Mouse (Mus musculus) stomach, postnatal 0 days (tissue): ENCODE measurements around the gene Slc25a3. TPM values are rescaled to one million over a fixed set of nuclear protein-coding genes. Genes with fewer than 3 reads are reported as not detected.

Experiments used
- ATAC-seq: fragments of 200-750 bp; cut with Nextera tagmentation; 2 replicates; pipeline ENCODE4 v1.8.0; 2017; ENCODE audit not compliant: low FRiP score, low TSS enrichment
- DNase-seq: peaks from one replicate; pipeline ENCODE4 v3.0.0-alpha.2; 2016; ENCODE audit warnings: low spot score
- H3K27ac ChIP-seq: fragments of 300-500 bp; sonication (generic); replicated peaks from 2 replicates; pipeline ENCODE4 v1.5.1; 2014; ENCODE audit warnings: mild to moderate bottlenecking, control low read depth
- H3K27me3 ChIP-seq: fragments of 300-500 bp; sonication (generic); 2 replicates; pipeline ENCODE4 v1.6.1; 2014; ENCODE audit warnings: low read length; ENCODE audit not compliant: control insufficient read depth, insufficient read depth
- H3K36me3 ChIP-seq: fragments of 300-500 bp; sonication (generic); 2 replicates; pipeline ENCODE4 v1.6.1; 2014; ENCODE audit warnings: low read length, mixed read lengths; ENCODE audit not compliant: control insufficient read depth, insufficient read depth
- H3K4me1 ChIP-seq: fragments of 300-500 bp; sonication (generic); replicated peaks from 2 replicates; pipeline ENCODE4 v1.6.1; 2014; ENCODE audit warnings: antibody characterized with exemption; ENCODE audit not compliant: control insufficient read depth, insufficient read depth
- H3K4me2 ChIP-seq: fragments of 300-500 bp; sonication (generic); replicated peaks from 2 replicates; pipeline ENCODE4 v1.6.1; 2014; ENCODE audit warnings: low read depth, mild to moderate bottlenecking, control low read depth, moderate library complexity
- H3K4me3 ChIP-seq: fragments of 300-500 bp; sonication (generic); 2 replicates; pipeline ENCODE4 v1.5.1; 2014; ENCODE audit warnings: low read depth, low read length, control low read depth
- H3K9ac ChIP-seq: fragments of 300-500 bp; sonication (generic); 2 replicates; pipeline ENCODE4 v1.6.1; 2014; ENCODE audit warnings: mild to moderate bottlenecking, low read length, control low read depth, mixed read lengths
- H3K9me3 ChIP-seq: fragments of 300-500 bp; sonication (generic); 2 replicates; pipeline ENCODE4 v1.6.1; 2016; ENCODE audit warnings: low read length; ENCODE audit not compliant: control insufficient read depth
- CTCF ChIP-seq: IDR thresholded peaks from 2 replicates; pipeline ENCODE4 v1.5.1; 2016; ENCODE audit warnings: antibody characterized with exemption, low read depth, mild to moderate bottlenecking, moderate library complexity
- EP300 ChIP-seq: optimal IDR thresholded peaks from 2 replicates; pipeline ENCODE3; 2016; ENCODE audit warnings: antibody characterized with exemption
- WGBS: fragments of 180-500 bp; shearing (Covaris S2); extraction: QIAGEN DNeasy Blood & Tissue Kit; methylation state at CpG from one replicate; pipeline ENCODE4 v1.1.7; 2014; 5-methylcytosine and 5-hydroxymethylcytosine counted together
- polyA plus RNA-seq: library from polyadenylated mRNA; unstranded; fragments of >200 nt; fragmentation: Nextera tagmentation; extraction: Ambion mirVana; gene quantifications from 2 replicates; pipeline ENCODE4 v1.2.1, GENCODE M21; 2015

Gene Slc25a3
- polyA plus RNA-seq, 1 experiment from 2014 or later, result 523 TPM

DNA sequence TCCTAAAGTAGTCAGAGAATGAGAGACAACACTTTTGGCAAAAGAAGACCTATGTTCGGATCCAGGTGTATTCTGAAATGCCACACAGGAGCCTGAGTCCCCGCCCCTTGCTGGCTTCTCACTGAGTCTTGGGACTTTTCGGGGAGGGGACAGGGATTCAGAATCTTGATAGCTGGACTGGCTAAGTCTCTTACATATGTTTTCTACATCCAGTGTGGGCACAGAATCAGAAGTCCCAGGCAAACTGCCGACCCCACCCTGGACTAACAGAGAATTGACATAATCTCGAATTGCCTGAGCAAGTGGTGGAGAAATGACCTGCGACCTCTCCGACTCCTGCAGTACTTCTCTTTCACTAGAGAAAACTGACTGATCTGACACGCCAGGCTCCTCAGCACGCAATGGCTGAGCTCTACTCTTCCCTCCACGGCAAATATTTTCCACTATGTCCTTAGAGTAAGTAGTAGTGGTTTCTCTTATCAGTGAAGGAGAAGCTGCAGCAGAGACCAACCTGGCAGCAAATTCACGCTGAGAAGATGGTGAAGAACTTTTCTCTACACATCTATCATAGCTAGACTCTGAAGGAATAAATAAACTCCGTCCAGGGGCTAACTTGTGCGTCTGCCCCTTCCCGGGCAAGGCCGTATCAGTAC lies 38.8 kb upstream of the Slc25a3 start:
- H3K4me1 ChIP-seq, result no peaks in the 10 kb centered on the region
- ATAC-seq (no peak), DNase-seq (no peak)
- 79% methylated on average over 15 of the region's 15 CpGs for WGBS
- no peaks in the 10 kb centered on the region for H3K27me3 ChIP-seq
- TF ChIP-seq CTCF (no peak), EP300 (no peak)
- no peak overlapping the region for H3K4me2 ChIP-seq
- no peak overlapping the region for H3K9ac ChIP-seq
- H3K9me3 ChIP-seq, result no peaks in the 10 kb centered on the region
- no peak overlapping the region for H3K27ac ChIP-seq
- H3K4me3 ChIP-seq, result no peak overlapping the region
- peaks cover 23% of the 10 kb centered on the region for H3K36me3 ChIP-seq

DNA sequence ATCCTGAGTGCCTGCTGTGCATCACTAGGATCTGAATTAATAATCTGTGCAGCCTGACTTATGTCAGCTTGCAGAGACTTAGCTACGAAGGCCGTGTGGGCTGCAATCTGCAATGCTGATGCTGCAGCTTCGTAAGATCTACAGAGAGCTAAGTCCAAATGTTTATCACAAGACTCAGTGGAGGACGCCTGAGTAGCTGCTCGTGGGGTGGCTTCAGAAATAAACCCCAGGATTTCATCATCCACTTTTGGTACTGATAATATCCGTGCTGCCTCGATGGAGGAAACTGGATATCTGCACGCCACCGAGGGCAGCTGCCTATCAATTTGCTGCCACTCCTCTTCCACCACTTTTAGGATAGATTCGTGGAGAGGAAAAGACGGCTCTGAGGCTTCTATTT lies 38.2 kb upstream of the Slc25a3 start:
- no peak overlapping the region for H3K9ac ChIP-seq
- WGBS, result 80% methylated on average over 11 of the region's 11 CpGs
- no peaks in the 10 kb centered on the region for H3K9me3 ChIP-seq
- H3K4me3 ChIP-seq, result no peak overlapping the region
- DNase-seq, result no peak
- no peaks in the 10 kb centered on the region for H3K27me3 ChIP-seq
- no peak for ATAC-seq
- TF ChIP-seq EP300 (no peak), CTCF (no peak)
- H3K27ac ChIP-seq, result no peak overlapping the region
- H3K4me2 ChIP-seq, result no peak overlapping the region
- no peaks in the 10 kb centered on the region for H3K4me1 ChIP-seq
- H3K36me3 ChIP-seq, result peaks cover 23% of the 10 kb centered on the region

GRCm38 (mm10) chr10:91161006-91161405 lies 37.1 kb upstream of the Slc25a3 start:
- Histone ChIP-seq H3K27me3 (no peaks in the 10 kb centered on the region), H3K4me1 (no peaks in the 10 kb centered on the region), H3K9ac (no peak overlapping the region), H3K4me3 (no peak overlapping the region), H3K27ac (no peak overlapping the region), H3K4me2 (no peak overlapping the region), H3K36me3 (peaks cover 23% of the 10 kb centered on the region), H3K9me3 (no peaks in the 10 kb centered on the region)
- 92% methylated on average over 5 of the region's 5 CpGs for WGBS
- DNase-seq (no peak), ATAC-seq (no peak)
- no peak for TF ChIP-seq CTCF
- no peak for TF ChIP-seq EP300

GRCm38 (mm10) chr10:91158442-91158841 lies 34.6 kb upstream of the Slc25a3 start:
- 51% methylated on average over 8 of the region's 8 CpGs for WGBS
- ATAC-seq (peak; percentile 49; the same call in 1 of the 2 replicates), DNase-seq (no peak)
- Histone ChIP-seq H3K27ac (no peak overlapping the region), H3K4me2 (no peak overlapping the region), H3K9ac (no peak overlapping the region), H3K36me3 (peaks cover 20% of the 10 kb centered on the region), H3K9me3 (no peaks in the 10 kb centered on the region), H3K4me3 (no peak overlapping the region), H3K4me1 (no peaks in the 10 kb centered on the region), H3K27me3 (no peaks in the 10 kb centered on the region)
- TF ChIP-seq EP300 (no peak), CTCF (no peak)

DNA sequence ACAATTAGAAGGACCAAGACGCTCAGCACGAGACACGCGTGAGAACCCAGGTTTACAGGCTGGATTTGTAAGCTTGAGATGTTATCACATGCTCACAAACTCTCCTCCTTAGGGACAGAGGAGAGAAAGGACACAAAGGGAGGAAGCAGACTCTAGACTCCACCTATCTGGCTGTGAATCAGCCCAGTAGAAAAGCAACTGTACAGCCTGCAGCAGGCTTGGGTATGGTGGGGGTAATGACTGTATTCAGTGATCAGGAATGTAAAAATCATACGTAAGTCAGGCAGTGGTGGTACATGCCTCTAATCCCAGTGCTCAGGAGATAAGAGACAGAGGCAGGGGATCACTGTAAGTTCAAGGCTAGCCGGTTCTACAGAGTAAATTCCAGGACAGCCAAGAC lies 32.5 kb upstream of the Slc25a3 start:
- Histone ChIP-seq H3K27ac (0 out of 2 replicates have a peak overlapping the region, but pooled peaks have one; percentile 13), H3K4me1 (no peaks in the 10 kb centered on the region), H3K27me3 (no peaks in the 10 kb centered on the region), H3K36me3 (peaks cover 15% of the 10 kb centered on the region), H3K9me3 (no peaks in the 10 kb centered on the region), H3K4me2 (no peak overlapping the region), H3K9ac (no peak overlapping the region), H3K4me3 (no peak overlapping the region)
- TF ChIP-seq CTCF, result no peak
- TF ChIP-seq EP300, result no peak
- DNase-seq (no peak), ATAC-seq (no peak)
- WGBS, result 65% methylated on average over 6 of the region's 6 CpGs

- no peaks in the 10 kb centered on the region for H3K4me1 ChIP-seq
- no peak for ATAC-seq
- no peaks in the 10 kb centered on the region for H3K27me3 ChIP-seq
- peaks cover 30% of the 10 kb centered on the region for H3K36me3 ChIP-seq
- no peak for DNase-seq
- no peak overlapping the region for H3K4me2 ChIP-seq
- no peak overlapping the region for H3K27ac ChIP-seq
- H3K9ac ChIP-seq, result no peak overlapping the region
- H3K9me3 ChIP-seq, result no peaks in the 10 kb centered on the region
- no peak for TF ChIP-seq CTCF
- no peak for TF ChIP-seq EP300
- 84% methylated on average over 10 of the region's 10 CpGs for WGBS
- H3K4me3 ChIP-seq, result no peak overlapping the region
Measured at GRCm38 (mm10) chr10:91153894-91154503, 30.1 kb upstream of the Slc25a3 start.
